Mouse (Mus musculus) hindbrain, embryonic 15.5 days (tissue): ENCODE data around the gene Spire2. TPM values are rescaled to one million over a fixed set of nuclear protein-coding genes. Genes with fewer than 3 reads are reported as not detected.

Experiments
- ATAC-seq: fragments of 200-750 bp; cut with Nextera tagmentation; 2 replicates; pipeline ENCODE4 v1.8.0; 2017; ENCODE audit warnings: low read depth, moderate number of reproducible peaks, moderate TSS enrichment; ENCODE audit not compliant: low FRiP score
- H3K27ac ChIP-seq: fragments of 300-500 bp; sonication (generic); replicated peaks from 2 replicates; pipeline ENCODE4 v1.5.1; 2015; ENCODE audit warnings: mild to moderate bottlenecking, inconsistent platforms
- H3K27me3 ChIP-seq: fragments of 300-500 bp; sonication (generic); 2 replicates; pipeline ENCODE4 v1.6.1; 2015; ENCODE audit warnings: control low read depth, inconsistent platforms
- H3K36me3 ChIP-seq: fragments of 300-500 bp; sonication (generic); 2 replicates; pipeline ENCODE4 v1.6.1; 2015; ENCODE audit warnings: control low read depth, inconsistent platforms
- H3K4me1 ChIP-seq: fragments of 300-500 bp; sonication (generic); replicated peaks from 2 replicates; pipeline ENCODE4 v1.6.1; 2015; ENCODE audit warnings: control low read depth, inconsistent platforms
- H3K4me2 ChIP-seq: fragments of 300-500 bp; sonication (generic); 2 replicates; pipeline ENCODE4 v1.6.1; 2015; ENCODE audit warnings: moderate library complexity, mild to moderate bottlenecking, inconsistent platforms
- H3K4me3 ChIP-seq: fragments of 300-500 bp; sonication (generic); 2 replicates; pipeline ENCODE4 v1.5.1; 2015; ENCODE audit warnings: mild to moderate bottlenecking, inconsistent platforms
- H3K9ac ChIP-seq: fragments of 300-500 bp; sonication (generic); 2 replicates; pipeline ENCODE4 v1.6.1; 2015; ENCODE audit warnings: inconsistent platforms
- H3K9me3 ChIP-seq: fragments of 300-500 bp; sonication (generic); 2 replicates; pipeline ENCODE4 v1.6.1; 2016; ENCODE audit warnings: control low read depth, inconsistent platforms
- WGBS: fragments of 180-500 bp; shearing (Covaris S2); methylation state at CpG from one replicate; pipeline ENCODE4 v1.1.7; 2015; 5-methylcytosine and 5-hydroxymethylcytosine counted together
- polyA plus RNA-seq: library from polyadenylated mRNA; unstranded; fragments of >200 nt; fragmentation: Nextera tagmentation; extraction: Ambion mirVana; gene quantifications from 2 replicates; pipeline ENCODE4 v1.2.1, GENCODE M21; 2015

Gene Spire2
- polyA plus RNA-seq, 1 experiment from 2014 or later, result 39.5 TPM

DNA sequence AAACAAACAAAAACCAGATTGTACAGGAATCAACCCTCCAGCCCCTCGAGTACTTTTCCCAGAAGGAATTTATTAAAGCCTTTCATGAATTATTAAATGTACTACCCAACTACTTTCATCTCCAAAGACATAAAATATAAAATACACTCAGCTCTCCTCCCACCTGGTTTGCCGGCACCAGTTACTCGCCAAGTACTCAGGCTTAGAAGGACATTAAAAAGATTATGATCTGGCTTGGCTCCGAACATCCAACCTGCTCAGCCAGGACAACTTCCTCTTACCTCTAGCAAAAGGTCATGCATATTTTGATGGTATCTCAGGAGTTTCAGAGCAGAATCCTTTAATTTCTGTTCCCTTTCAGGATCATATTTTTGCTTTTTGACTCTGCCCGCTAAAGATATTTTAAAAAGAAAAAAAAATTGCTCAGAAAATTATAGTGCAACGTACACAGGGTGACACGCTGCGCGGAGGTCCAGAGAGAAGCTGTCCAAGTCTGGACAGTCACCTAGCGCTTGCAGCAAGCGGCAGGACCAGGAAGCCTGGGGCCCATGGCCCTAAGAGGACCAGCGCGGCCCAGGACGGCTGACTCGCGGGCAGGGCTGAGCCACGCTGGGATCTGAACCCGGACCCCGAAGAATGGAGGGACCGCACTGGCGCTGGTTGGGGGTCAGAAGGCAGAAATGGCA, 14.6 kb upstream of the Spire2 start:
- no peaks in the 10 kb centered on the region for H3K36me3 ChIP-seq
- peak overlapping the region; percentile 76 for H3K4me2 ChIP-seq
- H3K4me3 ChIP-seq, result peak overlapping the region; percentile 45
- WGBS, result 6% methylated on average over 21 of the region's 21 CpGs
- no peak overlapping the region for H3K27ac ChIP-seq
- peak overlapping the region; percentile 41 for H3K9ac ChIP-seq
- H3K9me3 ChIP-seq, result no peaks in the 10 kb centered on the region
- peak; percentile 75 for ATAC-seq
- H3K4me1 ChIP-seq, result peaks cover 14% of the 10 kb centered on the region
- H3K27me3 ChIP-seq, result no peaks in the 10 kb centered on the region

DNA sequence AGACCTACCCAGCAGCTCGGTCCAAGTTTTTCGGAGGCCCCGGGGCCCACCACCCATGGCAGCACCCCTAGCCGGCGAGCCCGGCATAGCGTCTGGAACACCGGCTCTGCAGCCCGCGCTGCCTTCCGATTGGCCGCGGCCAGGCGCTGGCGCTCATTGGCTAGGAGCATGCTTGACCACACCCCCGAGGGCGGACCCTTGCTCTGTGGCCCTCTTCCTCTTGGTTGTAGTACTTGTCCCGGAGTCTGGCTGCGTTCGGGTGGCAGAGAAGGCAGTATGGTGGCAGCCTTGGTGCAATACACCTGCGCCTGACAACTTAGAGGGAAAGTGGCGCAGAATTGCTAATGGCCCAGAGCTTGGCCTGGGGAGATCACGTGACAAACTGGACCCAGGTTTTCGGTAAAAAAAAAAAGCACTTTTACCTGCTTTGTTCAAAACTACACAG, 14.0 kb upstream of the Spire2 start, which contains the start of gene Fanca:
Gene Fanca, minus strand, starts transcription at position 110 of the 445 bp plus-strand sequence.
- peak within 1 kb of the TSS; percentile 76 for H3K4me2 ChIP-seq
- WGBS, result under 1% methylated on average over 24 of the region's 24 CpGs
- H3K4me3 ChIP-seq, result peak within 1 kb of the TSS; percentile 45
- ATAC-seq, result peak; percentile 99
- no peak within 1 kb of the TSS for H3K27ac ChIP-seq
- no peaks in the 10 kb centered on the region for H3K27me3 ChIP-seq
- H3K9me3 ChIP-seq, result no peaks in the 10 kb centered on the region
- H3K36me3 ChIP-seq, result no peaks in the 10 kb centered on the region
- H3K4me1 ChIP-seq, result peaks cover 14% of the 10 kb centered on the region
- peak within 1 kb of the TSS; percentile 41 for H3K9ac ChIP-seq

DNA sequence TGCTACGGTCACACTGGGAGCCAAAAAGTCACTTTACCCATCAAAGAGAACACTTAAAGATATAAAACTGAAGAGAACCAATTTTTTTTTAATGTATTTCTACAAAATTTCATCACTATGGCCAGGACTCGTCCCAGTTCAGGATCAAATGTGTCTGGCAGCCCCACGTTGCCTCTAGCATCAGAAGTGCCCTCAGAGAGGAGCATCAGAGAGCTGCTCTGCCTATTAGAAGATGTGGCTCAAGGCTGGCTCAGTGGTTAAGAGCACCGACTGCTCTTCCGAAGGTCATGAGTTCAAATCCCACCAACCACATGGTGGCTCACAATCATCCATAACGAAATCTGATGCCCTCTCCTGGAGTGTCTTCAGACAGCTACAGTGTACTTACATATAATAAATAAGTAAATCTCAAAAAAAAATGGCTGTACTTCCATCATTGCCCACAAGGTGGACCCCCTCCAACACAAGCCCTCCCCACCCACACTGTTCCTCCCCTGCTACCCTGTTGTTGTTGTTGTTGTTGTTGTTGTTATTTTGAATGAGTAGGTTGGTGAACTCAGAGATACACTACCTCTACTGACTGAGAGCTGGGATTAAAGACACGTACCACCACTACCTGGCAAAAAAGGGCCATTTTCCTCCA, 12.9 kb upstream of the Spire2 start:
- H3K4me3 ChIP-seq, result no peak overlapping the region
- H3K4me2 ChIP-seq, result no peak overlapping the region
- no peak overlapping the region for H3K27ac ChIP-seq
- ATAC-seq, result no peak
- no peaks in the 10 kb centered on the region for H3K27me3 ChIP-seq
- no peak overlapping the region for H3K9ac ChIP-seq
- no peaks in the 10 kb centered on the region for H3K36me3 ChIP-seq
- 39% methylated on average over 7 of the region's 7 CpGs for WGBS
- no peaks in the 10 kb centered on the region for H3K9me3 ChIP-seq
- peaks cover 14% of the 10 kb centered on the region for H3K4me1 ChIP-seq

DNA sequence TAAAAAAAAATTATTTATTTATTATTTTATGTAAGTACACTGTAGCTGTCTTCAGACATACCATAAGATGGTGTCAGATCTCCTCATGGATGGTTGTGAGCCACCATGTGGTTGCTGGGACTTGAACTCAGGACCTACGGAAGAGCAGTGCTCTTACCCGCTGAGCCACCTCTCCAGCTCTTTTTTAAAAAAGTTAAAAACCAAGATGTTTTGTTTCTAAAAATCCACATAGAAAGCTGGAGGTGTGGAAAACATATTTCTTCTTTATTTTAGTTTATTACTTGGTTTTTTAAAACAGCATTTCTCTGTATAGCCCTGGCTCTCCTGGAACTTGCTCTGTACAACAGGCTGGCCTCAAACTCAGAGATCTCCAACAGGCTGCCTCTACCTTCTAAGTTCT, 4.0 kb upstream of the Spire2 start:
- no peak overlapping the region for H3K9ac ChIP-seq
- 94% methylated on average over 2 of the region's 2 CpGs for WGBS
- no peak overlapping the region for H3K4me3 ChIP-seq
- H3K27ac ChIP-seq, result no peak overlapping the region
- H3K9me3 ChIP-seq, result no peaks in the 10 kb centered on the region
- ATAC-seq, result no peak
- no peak overlapping the region for H3K4me2 ChIP-seq
- H3K4me1 ChIP-seq, result peaks cover 13% of the 10 kb centered on the region
- H3K27me3 ChIP-seq, result no peaks in the 10 kb centered on the region
- no peaks in the 10 kb centered on the region for H3K36me3 ChIP-seq

DNA sequence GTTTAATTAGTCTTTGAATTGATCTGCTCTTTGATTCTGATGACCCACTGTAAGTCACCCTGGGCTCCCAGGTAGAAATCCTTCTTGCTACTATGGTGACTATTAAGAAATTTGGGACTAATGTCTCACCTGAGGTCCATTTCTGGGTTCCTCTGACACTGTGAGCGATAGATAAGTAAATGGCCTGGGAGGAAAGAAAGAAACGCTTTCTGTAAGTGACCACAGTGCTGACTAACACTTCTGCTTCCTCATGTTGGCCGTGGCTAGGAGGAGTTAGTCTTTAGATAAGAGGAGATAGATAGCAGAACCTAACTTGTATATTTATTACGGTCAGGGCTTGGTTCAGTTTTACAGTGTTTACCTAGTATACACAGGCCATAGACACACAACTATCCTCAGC, 3.2 kb upstream of the Spire2 start:
- 86% methylated on average over 4 of the region's 4 CpGs for WGBS

DNA sequence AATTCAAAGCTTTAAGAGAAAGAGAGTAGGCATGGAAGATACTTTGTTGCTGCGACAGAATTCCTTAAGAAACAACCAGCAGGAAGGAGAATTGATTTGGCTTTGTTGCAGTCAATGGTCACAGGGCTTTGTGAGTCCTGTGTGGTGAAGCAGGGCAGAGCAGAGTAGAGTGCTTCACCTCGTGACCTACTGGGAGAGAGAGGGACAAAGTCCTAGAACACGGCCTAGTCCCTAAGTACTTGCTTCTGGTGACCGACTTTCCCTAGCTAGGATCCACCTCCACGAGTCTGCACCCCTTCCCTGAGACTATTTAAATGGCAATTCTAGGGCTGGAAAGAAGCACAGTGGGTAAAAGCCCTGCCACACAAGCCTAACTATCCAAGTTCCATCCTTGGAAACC, 2.6 kb upstream of the Spire2 start:
- WGBS, result 60% methylated on average over 5 of the region's 5 CpGs
- no peak for ATAC-seq
- H3K27me3 ChIP-seq, result no peaks in the 10 kb centered on the region

More for the DNA sequence above, 3.2 kb upstream of the Spire2 start:
- Histone ChIP-seq H3K4me1 (peaks cover 21% of the 10 kb centered on the region), H3K36me3 (no peaks in the 10 kb centered on the region), H3K27ac (no peak overlapping the region), H3K27me3 (no peaks in the 10 kb centered on the region), H3K9me3 (no peaks in the 10 kb centered on the region), H3K4me2 (no peak overlapping the region), H3K9ac (no peak overlapping the region), H3K4me3 (no peak overlapping the region)
- no peak for ATAC-seq

DNA sequence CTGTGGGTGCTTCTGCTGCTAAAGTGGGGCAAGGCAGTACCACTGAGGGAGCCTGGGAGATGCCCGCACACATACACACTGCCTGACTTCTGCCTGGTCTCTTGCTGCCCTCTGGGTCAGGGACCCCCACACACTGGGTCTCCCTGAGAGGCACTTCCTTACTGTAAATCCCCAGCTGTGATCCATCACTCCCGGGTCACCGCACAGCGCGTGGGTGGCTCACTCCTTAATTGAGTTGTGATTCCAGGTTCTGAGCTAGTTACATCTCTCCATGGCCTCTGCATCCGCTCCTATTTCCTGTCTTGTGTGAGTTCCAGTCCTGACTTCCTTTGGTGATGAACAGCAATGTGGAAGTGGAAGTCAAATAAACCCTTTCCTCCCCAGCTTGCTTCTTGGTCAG, 1.8 kb upstream of the Spire2 start:
- H3K4me2 ChIP-seq, result no peak overlapping the region
- no peak overlapping the region for H3K4me3 ChIP-seq
- no peaks in the 10 kb centered on the region for H3K36me3 ChIP-seq
- peaks cover 33% of the 10 kb centered on the region for H3K4me1 ChIP-seq
- H3K27me3 ChIP-seq, result no peaks in the 10 kb centered on the region
- H3K27ac ChIP-seq, result no peak overlapping the region
- no peaks in the 10 kb centered on the region for H3K9me3 ChIP-seq
- WGBS, result 84% methylated on average over 6 of the region's 6 CpGs
- no peak overlapping the region for H3K9ac ChIP-seq
- ATAC-seq, result no peak

More for the DNA sequence above, 2.6 kb upstream of the Spire2 start:
- H3K9me3 ChIP-seq, result no peaks in the 10 kb centered on the region
- H3K4me1 ChIP-seq, result peaks cover 27% of the 10 kb centered on the region
- H3K36me3 ChIP-seq, result no peaks in the 10 kb centered on the region
- H3K9ac ChIP-seq, result no peak overlapping the region
- no peak overlapping the region for H3K27ac ChIP-seq
- H3K4me2 ChIP-seq, result no peak overlapping the region
- no peak overlapping the region for H3K4me3 ChIP-seq

DNA sequence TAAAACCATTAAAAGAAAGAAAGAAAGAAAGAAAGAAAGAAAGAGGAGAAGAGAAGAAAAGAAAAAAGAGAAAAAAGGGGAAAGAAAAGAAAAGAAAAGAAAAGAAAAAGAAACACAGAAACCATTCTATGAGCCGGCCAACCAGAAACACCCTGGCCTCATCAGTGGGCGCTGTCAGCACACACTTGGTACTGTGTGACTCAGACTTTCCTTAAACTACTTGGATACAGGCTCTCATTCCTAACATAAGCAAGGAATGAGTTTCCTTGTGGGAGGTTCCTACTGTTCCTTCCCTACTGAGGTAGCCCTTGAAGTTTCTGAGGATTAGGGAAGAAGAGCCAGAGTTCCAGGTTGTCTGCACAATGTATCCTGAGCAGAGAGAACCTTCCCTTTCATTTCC, 1.2 kb upstream of the Spire2 start:
- Histone ChIP-seq H3K9ac (peak overlapping the region; percentile 88; the same call in 1 of the 2 replicates), H3K4me1 (peaks cover 35% of the 10 kb centered on the region), H3K9me3 (no peaks in the 10 kb centered on the region), H3K4me2 (peak overlapping the region; percentile 72), H3K27me3 (no peaks in the 10 kb centered on the region), H3K36me3 (no peaks in the 10 kb centered on the region), H3K27ac (peak overlapping the region; percentile 94), H3K4me3 (peak overlapping the region; percentile 91)
- WGBS, result 82% methylated on average over 2 of the region's 2 CpGs
- ATAC-seq, result no peak

DNA sequence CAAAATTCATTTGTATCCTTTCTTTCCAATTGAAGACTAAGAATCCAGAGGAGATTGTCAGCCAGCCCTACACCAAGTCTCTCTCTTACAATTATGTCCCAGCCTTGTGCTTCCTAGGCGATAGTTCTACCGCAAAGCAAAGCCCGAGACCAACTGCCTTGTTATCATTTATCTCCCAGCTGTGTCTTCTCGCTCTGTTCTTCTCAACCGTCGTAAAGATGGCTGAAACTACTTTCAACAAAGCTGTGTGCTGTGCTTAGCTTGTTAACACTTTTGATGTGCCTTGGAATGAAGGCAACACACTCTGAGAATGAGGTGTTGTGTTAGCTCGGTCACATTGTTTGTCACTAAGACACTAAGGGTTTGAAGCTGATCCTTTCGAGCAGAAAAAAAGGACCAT, 703 bp upstream of the Spire2 start:
- peaks cover 38% of the 10 kb centered on the region for H3K4me1 ChIP-seq
- peak overlapping the region; percentile 88 for H3K9ac ChIP-seq
- no peaks in the 10 kb centered on the region for H3K9me3 ChIP-seq
- no peak; the same call in 1 of the 2 replicates for ATAC-seq
- peak overlapping the region; percentile 94 for H3K27ac ChIP-seq
- H3K4me2 ChIP-seq, result peak overlapping the region; percentile 72
- 19% methylated on average over 8 of the region's 8 CpGs for WGBS
- H3K4me3 ChIP-seq, result peak overlapping the region; percentile 91
- no peaks in the 10 kb centered on the region for H3K36me3 ChIP-seq
- H3K27me3 ChIP-seq, result no peaks in the 10 kb centered on the region

DNA sequence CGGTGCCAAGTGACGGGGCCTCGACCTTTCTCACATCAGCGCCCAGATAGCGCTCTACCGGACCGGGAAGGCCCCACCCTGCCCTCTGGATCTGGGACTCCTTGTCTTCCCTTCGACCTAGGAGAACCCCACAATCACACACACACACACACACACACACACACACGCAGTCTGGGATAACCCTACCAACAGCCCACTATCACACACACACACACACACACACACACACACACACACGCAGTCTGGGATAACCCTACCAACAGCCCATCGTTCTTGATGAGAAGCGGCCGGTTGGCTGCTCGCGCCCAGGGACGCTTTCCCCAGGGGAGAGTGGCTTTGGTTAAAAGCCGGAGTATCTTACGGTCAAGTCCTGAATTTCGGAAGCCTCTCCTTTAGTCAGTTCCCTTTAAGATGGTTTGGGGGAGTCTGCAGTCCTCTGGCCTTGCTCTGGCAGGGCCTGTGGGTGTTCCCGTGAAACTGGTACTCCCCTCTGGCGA, 626 bp downstream of the Spire2 start:
- Histone ChIP-seq H3K4me1 (peaks cover 38% of the 10 kb centered on the region), H3K9me3 (no peaks in the 10 kb centered on the region), H3K4me2 (peak overlapping the region; percentile 72), H3K27ac (peak overlapping the region; percentile 94), H3K9ac (peak overlapping the region; percentile 88), H3K36me3 (no peaks in the 10 kb centered on the region), H3K27me3 (no peaks in the 10 kb centered on the region), H3K4me3 (peak overlapping the region; percentile 91)
- ATAC-seq, result peak; percentile 23
- under 1% methylated on average over 18 of the region's 21 CpGs for WGBS

DNA sequence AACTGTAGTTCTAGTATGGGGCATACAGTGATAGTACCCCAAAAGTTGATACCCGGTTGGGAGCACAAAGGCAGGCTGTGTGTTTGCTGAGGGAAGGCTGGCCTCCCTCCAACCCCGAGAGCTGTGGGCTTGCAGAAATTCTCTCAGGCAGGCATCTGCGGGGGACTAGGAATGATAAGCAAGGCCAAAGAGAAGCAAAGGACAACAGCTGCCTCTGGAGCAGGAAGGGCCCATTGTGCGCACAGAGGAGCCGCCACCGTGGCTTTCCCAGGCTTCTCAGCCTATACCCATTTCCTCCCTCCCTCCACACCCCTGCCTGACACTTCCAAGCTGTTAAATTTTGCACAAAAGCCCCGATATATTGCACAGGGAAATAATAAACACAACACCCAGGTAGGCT, 1.4 kb downstream of the Spire2 start:
- H3K27me3 ChIP-seq, result no peaks in the 10 kb centered on the region
- peak overlapping the region; percentile 88 for H3K9ac ChIP-seq
- peak overlapping the region; percentile 72 for H3K4me2 ChIP-seq
- peak overlapping the region; percentile 65 for H3K27ac ChIP-seq
- H3K9me3 ChIP-seq, result no peaks in the 10 kb centered on the region
- H3K36me3 ChIP-seq, result no peaks in the 10 kb centered on the region
- 6% methylated on average over 7 of the region's 7 CpGs for WGBS
- peak overlapping the region; percentile 91 for H3K4me3 ChIP-seq
- H3K4me1 ChIP-seq, result peaks cover 38% of the 10 kb centered on the region
- no peak for ATAC-seq

DNA sequence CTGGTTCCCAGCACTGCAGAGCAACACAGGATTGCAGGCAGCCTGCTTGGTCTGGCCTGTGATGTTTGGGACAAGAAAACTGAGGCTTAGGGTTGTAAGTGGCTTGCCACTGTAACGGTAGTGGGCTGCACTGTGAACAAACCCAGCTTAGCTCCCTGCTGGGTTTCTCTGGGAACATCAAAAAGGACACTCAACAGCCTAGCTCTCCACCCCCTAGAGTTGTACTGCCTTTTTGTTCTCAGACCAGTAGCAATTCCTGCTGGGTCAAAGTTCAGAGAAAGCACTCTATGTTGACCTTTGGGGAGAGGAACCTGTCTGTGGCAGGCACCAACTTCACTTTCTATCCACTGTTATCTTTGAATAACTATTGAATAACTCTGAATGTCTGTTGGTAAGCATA, 2.0 kb downstream of the Spire2 start:
- Histone ChIP-seq H3K27me3 (no peaks in the 10 kb centered on the region), H3K4me2 (peak overlapping the region; percentile 72), H3K9me3 (no peaks in the 10 kb centered on the region), H3K27ac (peak overlapping the region; percentile 65), H3K36me3 (no peaks in the 10 kb centered on the region), H3K4me1 (peaks cover 38% of the 10 kb centered on the region), H3K4me3 (peak overlapping the region; percentile 91), H3K9ac (peak overlapping the region; percentile 88)
- WGBS, result 6% methylated on average over 1 of the region's 1 CpGs
- no peak for ATAC-seq
